Mouse (Mus musculus): ENCODE measurements around the gene Tktl1. TPM values are rescaled to one million over a fixed set of nuclear protein-coding genes. Genes with fewer than 3 reads are reported as not detected.
"Not testable (repeated sequence)": the region's sequence is repeated elsewhere in the genome, so short reads cannot be mapped to it uniquely, and the experiment has no call there.

Gene Tktl1
- polyA plus RNA-seq (2016; fragmentation: Nextera tagmentation; extraction: Ambion mirVana) = 0.05 and 0.06 TPM in 2 replicates

GRCm38 (mm10) chrX:74176959-74177358 is at the start of gene Tktl1:
Gene Tktl1 (plus strand): TSS chrX:74177259.
- WGBS = 90% methylated on average over 17 of the region's 17 CpGs
- no peaks in the 10 kb centered on the region for H3K36me3 ChIP-seq
- no peak for DNase-seq (ENCODE audit: low spot score)
- H3K27me3 ChIP-seq (ENCODE audit: low read depth, poor library complexity, severe bottlenecking) = peaks cover 6% of the 10 kb centered on the region; the same call in 1 of the 2 replicates
- H3K27ac ChIP-seq = no peak within 1 kb of the TSS
- no peaks in the 10 kb centered on the region for H3K9me3 ChIP-seq (replicated peaks)
- H3K4me3 ChIP-seq = no peak within 1 kb of the TSS
- H3K4me1 ChIP-seq = no peaks in the 10 kb centered on the region

DNA sequence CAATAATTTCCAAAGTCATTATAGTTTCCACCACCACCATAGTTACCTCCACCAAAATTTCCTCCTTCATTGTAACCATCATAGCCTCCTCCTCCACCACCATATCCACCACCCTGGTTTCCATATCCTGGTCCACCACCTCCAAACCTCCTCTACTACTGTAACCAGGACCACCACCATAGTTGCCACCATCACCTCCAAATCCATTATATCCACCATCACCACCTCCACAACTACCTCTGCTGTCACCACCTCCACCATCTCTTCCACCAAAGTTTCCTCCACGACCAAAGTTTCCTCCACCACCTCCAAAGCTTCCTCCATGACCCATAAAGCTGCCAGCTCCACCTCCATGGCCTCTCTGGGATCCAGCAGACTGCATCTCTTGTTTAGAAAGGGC is 41.8 kb upstream of the Tktl1 start, which contains the start of gene Mecp2:
Gene Mecp2, minus strand, starts transcription at position 101 of the 400 bp plus-strand sequence.
- H3K36me3 ChIP-seq; H3K4me1 ChIP-seq; H3K4me3 ChIP-seq; H3K27ac ChIP-seq; DNase-seq (ENCODE audit: low spot score); H3K9me3 ChIP-seq (replicated peaks): not testable (repeated sequence)
- H3K27me3 ChIP-seq (ENCODE audit: low read depth, poor library complexity, severe bottlenecking) = peaks cover 65% of the 10 kb centered on the region; the same call in 1 of the 2 replicates
- WGBS = 32% methylated on average over 1 of the region's 1 CpGs

GRCm38 (mm10) chrX:74167738-74168137 is 9.3 kb upstream of the Tktl1 start, which contains the start of gene Tex28:
Gene Tex28 (minus strand): TSS chrX:74167838.
- H3K9me3 ChIP-seq (replicated peaks) = no peaks in the 10 kb centered on the region
- no peak within 1 kb of the TSS for H3K4me3 ChIP-seq
- WGBS = 100% methylated on average over 1 of the region's 1 CpGs
- no peaks in the 10 kb centered on the region for H3K36me3 ChIP-seq
- no peak within 1 kb of the TSS for H3K27ac ChIP-seq
- 0 out of 2 replicates have a peak, but pooled peaks cover 2% of the 10 kb centered on the region for H3K27me3 ChIP-seq (ENCODE audit: low read depth, poor library complexity, severe bottlenecking)
- no peak for DNase-seq (ENCODE audit: low spot score)
- H3K4me1 ChIP-seq = no peaks in the 10 kb centered on the region

- WGBS = 80% methylated on average over 2 of the region's 2 CpGs
- H3K9me3 ChIP-seq (replicated peaks) = no peaks in the 10 kb centered on the region
- DNase-seq (ENCODE audit: low spot score) = no peak
- H3K27me3 ChIP-seq (ENCODE audit: low read depth, poor library complexity, severe bottlenecking) = peaks cover 41% of the 10 kb centered on the region
- H3K4me1 ChIP-seq = no peaks in the 10 kb centered on the region
- no peak overlapping the region for H3K27ac ChIP-seq
- no peak overlapping the region for H3K4me3 ChIP-seq
- no peaks in the 10 kb centered on the region for H3K36me3 ChIP-seq
These were observed 26.5 kb downstream of the Tktl1 start for GRCm38 (mm10) chrX:74203556-74203955.

- H3K9me3 ChIP-seq (replicated peaks) = no peaks in the 10 kb centered on the region
- H3K27ac ChIP-seq = no peak overlapping the region
- DNase-seq (ENCODE audit: low spot score) = no peak
- peaks cover 13% of the 10 kb centered on the region for H3K36me3 ChIP-seq
- H3K27me3 ChIP-seq (ENCODE audit: low read depth, poor library complexity, severe bottlenecking) = peaks cover 15% of the 10 kb centered on the region; the same call in 1 of the 2 replicates
- 96% methylated on average over 4 of the region's 4 CpGs for WGBS
- H3K4me1 ChIP-seq = no peaks in the 10 kb centered on the region
- no peak overlapping the region for H3K4me3 ChIP-seq
These were observed 41.4 kb downstream of the Tktl1 start for GRCm38 (mm10) chrX:74218496-74218895.

DNA sequence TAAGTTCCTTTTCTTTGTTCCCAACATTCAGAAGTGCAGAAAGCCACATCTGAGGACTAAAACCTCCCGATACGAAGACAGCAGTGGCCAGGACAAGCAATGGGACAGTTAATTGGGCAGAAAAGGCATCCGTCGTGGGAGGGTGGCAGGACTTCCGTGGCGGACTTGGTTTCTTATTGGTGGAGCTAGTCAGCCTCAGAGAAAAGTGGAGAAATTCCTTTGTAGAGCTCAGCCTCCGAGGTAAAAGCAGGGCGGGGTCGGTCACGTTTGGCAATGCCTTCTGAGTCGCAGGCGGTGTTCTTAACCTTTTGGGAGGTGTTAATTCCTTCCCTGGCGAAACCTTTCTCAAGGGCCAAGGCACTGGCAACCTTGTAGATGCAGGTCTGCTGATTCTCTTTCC is 42.4 kb downstream of the Tktl1 start:
- Histone ChIP-seq H3K27ac (no peak overlapping the region), H3K4me1 (no peaks in the 10 kb centered on the region), H3K36me3 (peaks cover 23% of the 10 kb centered on the region), H3K4me3 (no peak overlapping the region), H3K27me3 (ENCODE audit: low read depth, poor library complexity, severe bottlenecking) (peaks cover 17% of the 10 kb centered on the region; the same call in 1 of the 2 replicates), H3K9me3 (replicated peaks) (no peaks in the 10 kb centered on the region)
- WGBS = 57% methylated on average over 13 of the region's 13 CpGs
- DNase-seq (ENCODE audit: low spot score) = no peak

DNA sequence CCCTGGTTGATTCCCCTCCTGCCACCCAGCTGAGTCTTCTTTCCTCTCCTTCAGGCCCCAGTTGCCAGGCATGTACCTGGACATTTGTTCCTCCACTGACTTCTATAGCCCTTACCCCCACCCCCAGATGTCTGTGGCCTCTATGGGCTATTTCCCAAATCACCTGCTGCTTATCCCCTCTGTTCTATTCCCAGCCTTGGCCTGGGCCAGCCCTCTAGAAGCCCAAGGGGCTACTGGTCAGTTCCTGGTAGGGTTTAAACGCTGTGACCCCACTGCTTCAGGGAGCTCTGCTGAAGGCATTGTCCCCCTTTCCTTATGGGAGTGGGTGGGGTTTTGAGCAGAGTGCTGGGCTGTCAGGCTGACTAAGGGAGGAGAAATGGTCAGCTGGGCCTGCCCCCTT is 43.0 kb downstream of the Tktl1 start:
- H3K27ac ChIP-seq; DNase-seq (ENCODE audit: low spot score); H3K4me3 ChIP-seq; H3K9me3 ChIP-seq (replicated peaks); H3K4me1 ChIP-seq: not testable (repeated sequence)
- Histone ChIP-seq H3K27me3 (ENCODE audit: low read depth, poor library complexity, severe bottlenecking) (peaks cover 20% of the 10 kb centered on the region; the same call in 1 of the 2 replicates), H3K36me3 (peaks cover 29% of the 10 kb centered on the region)
- WGBS = 58% methylated on average over 1 of the region's 1 CpGs

DNA sequence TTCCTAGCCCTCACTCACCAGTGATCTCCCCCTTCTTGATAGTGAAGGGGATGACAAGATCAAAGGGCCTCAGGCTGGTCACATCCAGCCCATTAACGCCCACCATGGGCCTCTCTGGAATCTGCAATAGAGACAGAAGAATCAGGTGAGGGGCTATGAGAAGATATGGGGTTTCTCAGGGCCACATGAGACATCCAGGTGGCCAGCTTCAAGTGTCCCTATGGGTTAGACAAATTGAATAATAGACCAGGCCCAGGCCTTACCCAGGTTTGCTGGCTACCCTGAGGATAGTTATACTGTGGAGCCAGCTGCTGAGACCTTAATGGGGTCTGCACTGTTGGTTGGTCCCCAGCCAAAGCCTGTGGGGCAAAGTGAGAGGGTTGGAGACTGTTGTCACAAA is 53.0 kb downstream of the Tktl1 start:
- peaks cover 100% of the 10 kb centered on the region for H3K36me3 ChIP-seq
- DNase-seq (ENCODE audit: low spot score) = no peak
- H3K9me3 ChIP-seq (replicated peaks) = no peaks in the 10 kb centered on the region
- no peaks in the 10 kb centered on the region for H3K4me1 ChIP-seq
- 79% methylated on average over 1 of the region's 1 CpGs for WGBS
- H3K4me3 ChIP-seq = no peak overlapping the region
- no peak overlapping the region for H3K27ac ChIP-seq
- H3K27me3 ChIP-seq (ENCODE audit: low read depth, poor library complexity, severe bottlenecking) = 0 out of 2 replicates have a peak, but pooled peaks cover 6% of the 10 kb centered on the region

GRCm38 (mm10) chrX:74233196-74233595 is 56.1 kb downstream of the Tktl1 start:
- H3K4me1 ChIP-seq = no peaks in the 10 kb centered on the region
- WGBS = 90% methylated on average over 5 of the region's 5 CpGs
- DNase-seq (ENCODE audit: low spot score) = no peak
- H3K27ac ChIP-seq = no peak overlapping the region
- H3K36me3 ChIP-seq = peaks cover 100% of the 10 kb centered on the region
- H3K4me3 ChIP-seq = no peak overlapping the region
- H3K27me3 ChIP-seq (ENCODE audit: low read depth, poor library complexity, severe bottlenecking) = 0 out of 2 replicates have a peak, but pooled peaks cover 6% of the 10 kb centered on the region
- no peaks in the 10 kb centered on the region for H3K9me3 ChIP-seq (replicated peaks)

GRCm38 (mm10) chrX:74240332-74240731 is 63.3 kb downstream of the Tktl1 start:
- no peak for DNase-seq (ENCODE audit: low spot score)
- Histone ChIP-seq H3K4me1 (peaks cover 5% of the 10 kb centered on the region; the same call in 1 of the 2 replicates), H3K36me3 (peaks cover 87% of the 10 kb centered on the region), H3K27me3 (ENCODE audit: low read depth, poor library complexity, severe bottlenecking) (no peaks in the 10 kb centered on the region), H3K27ac (no peak overlapping the region), H3K4me3 (no peak overlapping the region), H3K9me3 (replicated peaks) (no peaks in the 10 kb centered on the region)
- WGBS = 89% methylated on average over 4 of the region's 4 CpGs

- whole genome bisulfite sequencing = 100% methylated on average over 2 of the region's 2 CpGs
- Histone ChIP-seq H3K27me3 (ENCODE audit: low read depth, poor library complexity, severe bottlenecking) (0 out of 2 replicates have a peak, but pooled peaks cover 11% of the 10 kb centered on the region), H3K36me3 (peaks cover 56% of the 10 kb centered on the region)
These were observed 66.3 kb downstream of the Tktl1 start for GRCm38 (mm10) chrX:74243396-74243795.

GRCm38 (mm10) chrX:74243807-74244206 is 66.7 kb downstream of the Tktl1 start:
- peak overlapping the region; percentile 92 for H3K27ac ChIP-seq
- 84% methylated on average over 3 of the region's 3 CpGs for WGBS

More at GRCm38 (mm10) chrX:74243396-74243795, 66.3 kb downstream of the Tktl1 start:
- no peak overlapping the region for H3K27ac ChIP-seq
- H3K4me3 ChIP-seq = peak overlapping the region; percentile 65
- no peak for DNase-seq (ENCODE audit: low spot score)
- no peaks in the 10 kb centered on the region for H3K9me3 ChIP-seq (replicated peaks)
- peaks cover 5% of the 10 kb centered on the region; the same call in 1 of the 2 replicates for H3K4me1 ChIP-seq

GRCm38 (mm10) chrX:74244614-74245083 is 67.6 kb downstream of the Tktl1 start:
- Histone ChIP-seq H3K27ac (peak overlapping the region; percentile 92), H3K27me3 (ENCODE audit: low read depth, poor library complexity, severe bottlenecking) (peaks cover 14% of the 10 kb centered on the region; the same call in 1 of the 2 replicates), H3K4me3 (peak overlapping the region; percentile 65), H3K9me3 (replicated peaks) (no peaks in the 10 kb centered on the region), H3K36me3 (peaks cover 44% of the 10 kb centered on the region), H3K4me1 (peaks cover 14% of the 10 kb centered on the region)
- peak; percentile 63 for DNase-seq (ENCODE audit: low spot score)
- 5% methylated on average over 3 of the region's 3 CpGs for WGBS

More at GRCm38 (mm10) chrX:74243807-74244206, 66.7 kb downstream of the Tktl1 start:
- peak overlapping the region; percentile 65 for H3K4me3 ChIP-seq
- peaks cover 52% of the 10 kb centered on the region for H3K36me3 ChIP-seq
- 0 out of 2 replicates have a peak, but pooled peaks cover 11% of the 10 kb centered on the region for H3K27me3 ChIP-seq (ENCODE audit: low read depth, poor library complexity, severe bottlenecking)
- no peaks in the 10 kb centered on the region for H3K9me3 ChIP-seq (replicated peaks)
- no peak for DNase-seq (ENCODE audit: low spot score)
- peaks cover 5% of the 10 kb centered on the region; the same call in 1 of the 2 replicates for H3K4me1 ChIP-seq

All from limb, embryonic 10.5 days (tissue).